Mouse (Mus musculus) midbrain, embryonic 13.5 days (tissue): ENCODE results near the gene Nat14. TPM values are rescaled to one million over a fixed set of nuclear protein-coding genes. Genes with fewer than 3 reads are reported as not detected.

ENCODE experiments used
- ATAC-seq: fragments of 200-750 bp; cut with Nextera tagmentation; 2 replicates; pipeline ENCODE4 v1.8.0; 2017; ENCODE audit warnings: mild to moderate bottlenecking, moderate TSS enrichment, moderate library complexity
- H3K27ac ChIP-seq: fragments of 300-500 bp; sonication (generic); 2 replicates; pipeline ENCODE4 v1.5.1; 2015; ENCODE audit warnings: inconsistent platforms, mild to moderate bottlenecking, moderate library complexity
- H3K27me3 ChIP-seq: fragments of 300-500 bp; sonication (generic); 2 replicates; pipeline ENCODE4 v1.6.1; 2015; ENCODE audit warnings: mild to moderate bottlenecking, inconsistent platforms
- H3K36me3 ChIP-seq: fragments of 300-500 bp; sonication (generic); 2 replicates; pipeline ENCODE4 v1.6.1; 2015; ENCODE audit warnings: mild to moderate bottlenecking, inconsistent platforms
- H3K4me1 ChIP-seq: fragments of 300-500 bp; sonication (generic); replicated peaks from 2 replicates; pipeline ENCODE4 v1.6.1; 2015; ENCODE audit warnings: inconsistent platforms
- H3K4me2 ChIP-seq: fragments of 300-500 bp; sonication (generic); replicated peaks from 2 replicates; pipeline ENCODE4 v1.6.1; 2015; ENCODE audit warnings: moderate library complexity, mild to moderate bottlenecking, inconsistent platforms
- H3K4me3 ChIP-seq: fragments of 300-500 bp; sonication (generic); replicated peaks from 2 replicates; pipeline ENCODE4 v1.5.1; 2015; ENCODE audit warnings: mild to moderate bottlenecking, inconsistent platforms
- H3K9ac ChIP-seq: fragments of 300-500 bp; sonication (generic); replicated peaks from 2 replicates; pipeline ENCODE4 v1.6.1; 2015; ENCODE audit warnings: mild to moderate bottlenecking, inconsistent platforms
- H3K9me3 ChIP-seq: fragments of 300-500 bp; sonication (generic); 2 replicates; pipeline ENCODE4 v1.6.1; 2016; ENCODE audit warnings: mild to moderate bottlenecking, inconsistent platforms
- WGBS: fragments of 180-500 bp; shearing (Covaris S2); methylation state at CpG from one replicate; pipeline ENCODE4 v1.1.7; 2015; 5-methylcytosine and 5-hydroxymethylcytosine counted together
- polyA plus RNA-seq: library from polyadenylated mRNA; unstranded; fragments of >200 nt; fragmentation: Nextera tagmentation; extraction: Ambion mirVana; gene quantifications from 2 replicates; pipeline ENCODE4 v1.2.1, GENCODE M21; 2015

Gene Nat14
- polyA plus RNA-seq, 1 experiment from 2014 or later: 31.1 TPM

- ATAC-seq: no peak
- H3K4me1 ChIP-seq: peaks cover 76% of the 10 kb centered on the region
- H3K4me3 ChIP-seq: 0 out of 2 replicates have a peak overlapping the region, but pooled peaks have one; percentile 42
- H3K27ac ChIP-seq: peak overlapping the region; percentile 100
- H3K9ac ChIP-seq: peak overlapping the region; percentile 58
- H3K4me2 ChIP-seq: peak overlapping the region; percentile 76
- H3K36me3 ChIP-seq: peaks cover 38% of the 10 kb centered on the region
- 58% methylated on average over 23 of the region's 23 CpGs for WGBS
- no peaks in the 10 kb centered on the region for H3K9me3 ChIP-seq
- H3K27me3 ChIP-seq: no peaks in the 10 kb centered on the region
Observed at GRCm38 (mm10) chr7:4920976-4921823, 628 bp upstream of the Nat14 start.

- H3K4me2 ChIP-seq: peak overlapping the region; percentile 76
- peak; percentile 82 for ATAC-seq
- H3K27ac ChIP-seq: peak overlapping the region; percentile 100
- peak overlapping the region; percentile 74 for H3K9ac ChIP-seq
- peak overlapping the region; percentile 42 for H3K4me3 ChIP-seq
- H3K4me1 ChIP-seq: peaks cover 72% of the 10 kb centered on the region
- H3K9me3 ChIP-seq: no peaks in the 10 kb centered on the region
- WGBS: under 1% methylated on average over 14 of the region's 14 CpGs
- peaks cover 38% of the 10 kb centered on the region for H3K36me3 ChIP-seq
- H3K27me3 ChIP-seq: no peaks in the 10 kb centered on the region
Observed at GRCm38 (mm10) chr7:4922508-4922907, 680 bp downstream of the Nat14 start.

- peak; percentile 46 for ATAC-seq
- H3K36me3 ChIP-seq: peaks cover 33% of the 10 kb centered on the region
- no peaks in the 10 kb centered on the region for H3K27me3 ChIP-seq
- peak overlapping the region; percentile 76 for H3K4me2 ChIP-seq
- peak overlapping the region; percentile 100 for H3K27ac ChIP-seq
- H3K9me3 ChIP-seq: no peaks in the 10 kb centered on the region
- peak overlapping the region; percentile 42 for H3K4me3 ChIP-seq
- 1% methylated on average over 14 of the region's 14 CpGs for WGBS
- H3K9ac ChIP-seq: peak overlapping the region; percentile 74
- H3K4me1 ChIP-seq: peaks cover 68% of the 10 kb centered on the region
Observed at GRCm38 (mm10) chr7:4922931-4923565, 1.2 kb downstream of the Nat14 start.

GRCm38 (mm10) chr7:4923586-4924364 is 1.9 kb downstream of the Nat14 start:
- Histone ChIP-seq H3K27ac (peak overlapping the region; percentile 100), H3K9ac (peak overlapping the region; percentile 70), H3K27me3 (no peaks in the 10 kb centered on the region), H3K4me3 (peak overlapping the region; percentile 42), H3K4me2 (peak overlapping the region; percentile 76), H3K36me3 (peaks cover 26% of the 10 kb centered on the region), H3K9me3 (no peaks in the 10 kb centered on the region), H3K4me1 (peaks cover 68% of the 10 kb centered on the region)
- peak; percentile 21 for ATAC-seq
- WGBS: 3% methylated on average over 37 of the region's 37 CpGs

GRCm38 (mm10) chr7:4924483-4924882 is 2.7 kb downstream of the Nat14 start:
- H3K4me2 ChIP-seq: peak overlapping the region; percentile 76
- ATAC-seq: no peak
- H3K9me3 ChIP-seq: no peaks in the 10 kb centered on the region
- peak overlapping the region; percentile 70 for H3K9ac ChIP-seq
- H3K4me1 ChIP-seq: peaks cover 68% of the 10 kb centered on the region
- peaks cover 19% of the 10 kb centered on the region for H3K36me3 ChIP-seq
- H3K4me3 ChIP-seq: peak overlapping the region; percentile 42
- H3K27me3 ChIP-seq: no peaks in the 10 kb centered on the region
- H3K27ac ChIP-seq: peak overlapping the region; percentile 100
- 5% methylated on average over 4 of the region's 4 CpGs for WGBS

GRCm38 (mm10) chr7:4924891-4925301 is 3.1 kb downstream of the Nat14 start:
- peak overlapping the region; percentile 70; the same call in 1 of the 2 replicates for H3K9ac ChIP-seq
- no peak overlapping the region for H3K4me3 ChIP-seq
- peaks cover 68% of the 10 kb centered on the region for H3K4me1 ChIP-seq
- no peaks in the 10 kb centered on the region for H3K9me3 ChIP-seq
- WGBS: 4% methylated on average over 3 of the region's 4 CpGs
- no peaks in the 10 kb centered on the region for H3K27me3 ChIP-seq
- H3K4me2 ChIP-seq: peak overlapping the region; percentile 76
- peaks cover 14% of the 10 kb centered on the region for H3K36me3 ChIP-seq
- no peak for ATAC-seq
- peak overlapping the region; percentile 100 for H3K27ac ChIP-seq

GRCm38 (mm10) chr7:4925441-4926381 is 3.9 kb downstream of the Nat14 start, which contains the start of gene Ssc5d:
Gene Ssc5d, plus strand, starts transcription at chr7:4925785.
- Histone ChIP-seq H3K4me3 (no peak within 1 kb of the TSS), H3K9ac (peak within 1 kb of the TSS; percentile 70), H3K27ac (peak within 1 kb of the TSS; percentile 100), H3K4me2 (peak within 1 kb of the TSS; percentile 76), H3K9me3 (no peaks in the 10 kb centered on the region), H3K4me1 (peaks cover 63% of the 10 kb centered on the region), H3K36me3 (peaks cover 6% of the 10 kb centered on the region), H3K27me3 (no peaks in the 10 kb centered on the region)
- WGBS: 2% methylated on average over 6 of the region's 6 CpGs
- ATAC-seq: 0 out of 2 replicates have a peak, but pooled peaks have one; percentile 8

GRCm38 (mm10) chr7:4926849-4927248 is 5.0 kb downstream of the Nat14 start:
- no peak for ATAC-seq
- WGBS: 81% methylated on average over 16 of the region's 16 CpGs
- Histone ChIP-seq H3K4me1 (peaks cover 51% of the 10 kb centered on the region), H3K27me3 (no peaks in the 10 kb centered on the region), H3K9me3 (no peaks in the 10 kb centered on the region), H3K4me2 (no peak overlapping the region), H3K27ac (0 out of 2 replicates have a peak overlapping the region, but pooled peaks have one; percentile 100), H3K9ac (peak overlapping the region; percentile 56), H3K36me3 (no peaks in the 10 kb centered on the region), H3K4me3 (no peak overlapping the region)

GRCm38 (mm10) chr7:4927711-4928110 is 5.9 kb downstream of the Nat14 start:
- H3K27me3 ChIP-seq: no peaks in the 10 kb centered on the region
- no peak for ATAC-seq
- no peak overlapping the region for H3K9ac ChIP-seq
- no peaks in the 10 kb centered on the region for H3K9me3 ChIP-seq
- no peak overlapping the region for H3K4me2 ChIP-seq
- WGBS: 67% methylated on average over 8 of the region's 8 CpGs
- H3K4me1 ChIP-seq: peaks cover 43% of the 10 kb centered on the region
- no peak overlapping the region for H3K4me3 ChIP-seq
- no peaks in the 10 kb centered on the region for H3K36me3 ChIP-seq
- H3K27ac ChIP-seq: no peak overlapping the region

- WGBS: 82% methylated on average over 15 of the region's 17 CpGs
- Histone ChIP-seq H3K9ac (no peak overlapping the region), H3K27ac (no peak overlapping the region), H3K4me1 (peaks cover 38% of the 10 kb centered on the region), H3K4me3 (no peak overlapping the region), H3K9me3 (no peaks in the 10 kb centered on the region), H3K27me3 (no peaks in the 10 kb centered on the region), H3K36me3 (no peaks in the 10 kb centered on the region), H3K4me2 (no peak overlapping the region)
- no peak for ATAC-seq
Observed at GRCm38 (mm10) chr7:4928323-4928722, 6.5 kb downstream of the Nat14 start.

- Histone ChIP-seq H3K4me2 (no peak overlapping the region), H3K27me3 (no peaks in the 10 kb centered on the region), H3K4me1 (no peaks in the 10 kb centered on the region), H3K36me3 (no peaks in the 10 kb centered on the region), H3K27ac (no peak overlapping the region), H3K9me3 (0 out of 2 replicates have a peak, but pooled peaks cover 6% of the 10 kb centered on the region), H3K9ac (no peak overlapping the region), H3K4me3 (no peak overlapping the region)
- 85% methylated on average over 12 of the region's 12 CpGs for WGBS
- no peak for ATAC-seq
Observed at GRCm38 (mm10) chr7:4933103-4933502, 11.3 kb downstream of the Nat14 start.
